Mouse (Mus musculus) kidney, adult 2 months (tissue): Measurements from ENCODE around the gene Tank. TPM values are rescaled to one million over a fixed set of nuclear protein-coding genes. Genes with fewer than 3 reads are reported as not detected.
A peak's percentile ranks its signal among the peaks of the same experiment; 100 is the strongest.

Source experiments
- DNase-seq: peaks from one replicate; pipeline ENCODE4 v3.0.0; 2021
- H3K27ac ChIP-seq: fragments of 200-500 bp; 2 replicates; pipeline ENCODE4 v1.5.1; 2012; ENCODE audit warnings: low read depth, low read length, control low read depth, inconsistent platforms; ENCODE audit not compliant: insufficient read depth
- H3K27me3 ChIP-seq: fragments of 200-500 bp; replicated peaks from 2 replicates; pipeline ENCODE4 v1.6.1; 2012; ENCODE audit warnings: mild to moderate bottlenecking, moderate library complexity, low read length, inconsistent platforms; ENCODE audit not compliant: control insufficient read depth, insufficient read depth
- H3K36me3 ChIP-seq: fragments of 200-500 bp; 2 replicates; pipeline ENCODE4 v1.6.1; 2012; ENCODE audit warnings: mild to moderate bottlenecking, moderate library complexity, low read length, inconsistent platforms; ENCODE audit not compliant: control insufficient read depth, insufficient read depth
- H3K4me1 ChIP-seq: fragments of 200-500 bp; 2 replicates; pipeline ENCODE4 v1.6.1; 2011; ENCODE audit warnings: low read length; ENCODE audit not compliant: control insufficient read depth, insufficient read depth
- H3K4me3 ChIP-seq: fragments of 200-500 bp; 2 replicates; pipeline ENCODE4 v1.5.1; 2011; ENCODE audit warnings: mild to moderate bottlenecking, low read depth, low read length, control low read depth; ENCODE audit not compliant: insufficient read depth
- CTCF ChIP-seq: fragments of 200-500 bp; conservative IDR thresholded peaks from 2 replicates; pipeline ENCODE4 v1.5.1; 2011; ENCODE audit warnings: low read depth, mild to moderate bottlenecking, control low read depth, low read length, moderate library complexity, mixed read lengths; ENCODE audit not compliant: insufficient read depth, insufficient read length
- POLR2A ChIP-seq: fragments of 200-500 bp; IDR thresholded peaks from one replicate; pipeline ENCODE4 v1.6.1; 2011; ENCODE audit warnings: low read depth, low read length, control low read depth
- WGBS: fragments of 180-500 bp; shearing (Covaris S2); methylation state at CpG from one replicate; pipeline ENCODE4 v1.1.7; 2018; 5-methylcytosine and 5-hydroxymethylcytosine counted together
- polyA plus RNA-seq: library from polyadenylated mRNA; depleted of rRNA; stranded (reverse); fragments of >200 nt; gene quantifications from 2 replicates; pipeline ENCODE4 v1.2.3, GENCODE M21; 2012

Gene Tank
- polyA plus RNA-seq, 1 experiment, result 6.4 TPM

DNA sequence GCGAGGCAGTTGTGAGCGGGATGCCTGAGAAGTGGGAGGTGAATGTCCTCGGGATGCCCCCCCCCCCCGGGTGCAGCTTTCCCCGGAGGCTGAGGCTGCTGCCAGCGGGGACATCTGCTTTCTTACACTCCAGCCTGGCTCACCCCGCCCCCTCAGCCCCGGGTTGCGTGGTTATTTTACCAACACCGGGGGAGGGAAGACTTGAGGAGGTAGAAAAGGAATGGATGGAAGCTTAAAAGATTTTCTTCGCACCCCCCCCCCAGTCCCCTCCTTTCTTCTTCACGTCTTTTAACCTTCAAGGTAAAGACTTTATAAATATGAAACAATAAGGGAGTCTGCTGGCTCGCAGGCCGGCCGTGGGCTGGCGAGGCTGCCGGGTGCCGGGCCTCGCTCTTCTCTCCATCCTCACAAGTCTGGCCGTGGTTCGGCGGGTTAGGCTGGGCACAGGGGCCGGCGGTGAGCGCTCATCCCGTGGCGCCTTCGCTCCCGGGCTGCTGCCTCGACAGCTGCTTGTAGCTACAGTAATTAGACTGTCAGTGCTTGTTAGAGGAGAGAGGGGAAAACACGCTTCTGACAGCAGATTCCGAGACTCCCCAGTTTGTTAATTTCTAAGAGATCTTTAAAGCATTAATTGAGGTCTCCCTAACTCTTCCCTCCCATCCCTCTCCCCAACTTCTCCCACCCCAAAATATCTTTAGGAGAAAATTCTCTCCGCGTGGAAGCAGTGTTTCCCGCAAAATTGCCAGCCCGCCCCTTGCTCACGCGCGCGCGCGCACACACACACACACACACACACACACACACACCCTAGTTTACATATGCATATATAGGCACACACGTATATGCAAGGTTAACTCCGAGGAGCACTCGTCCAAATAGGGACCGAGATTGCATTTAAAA, 77.2 kb downstream of the Tank start:
- DNase-seq, result peak; percentile 7
- WGBS, result 3% methylated on average over 46 of the region's 46 CpGs

DNA sequence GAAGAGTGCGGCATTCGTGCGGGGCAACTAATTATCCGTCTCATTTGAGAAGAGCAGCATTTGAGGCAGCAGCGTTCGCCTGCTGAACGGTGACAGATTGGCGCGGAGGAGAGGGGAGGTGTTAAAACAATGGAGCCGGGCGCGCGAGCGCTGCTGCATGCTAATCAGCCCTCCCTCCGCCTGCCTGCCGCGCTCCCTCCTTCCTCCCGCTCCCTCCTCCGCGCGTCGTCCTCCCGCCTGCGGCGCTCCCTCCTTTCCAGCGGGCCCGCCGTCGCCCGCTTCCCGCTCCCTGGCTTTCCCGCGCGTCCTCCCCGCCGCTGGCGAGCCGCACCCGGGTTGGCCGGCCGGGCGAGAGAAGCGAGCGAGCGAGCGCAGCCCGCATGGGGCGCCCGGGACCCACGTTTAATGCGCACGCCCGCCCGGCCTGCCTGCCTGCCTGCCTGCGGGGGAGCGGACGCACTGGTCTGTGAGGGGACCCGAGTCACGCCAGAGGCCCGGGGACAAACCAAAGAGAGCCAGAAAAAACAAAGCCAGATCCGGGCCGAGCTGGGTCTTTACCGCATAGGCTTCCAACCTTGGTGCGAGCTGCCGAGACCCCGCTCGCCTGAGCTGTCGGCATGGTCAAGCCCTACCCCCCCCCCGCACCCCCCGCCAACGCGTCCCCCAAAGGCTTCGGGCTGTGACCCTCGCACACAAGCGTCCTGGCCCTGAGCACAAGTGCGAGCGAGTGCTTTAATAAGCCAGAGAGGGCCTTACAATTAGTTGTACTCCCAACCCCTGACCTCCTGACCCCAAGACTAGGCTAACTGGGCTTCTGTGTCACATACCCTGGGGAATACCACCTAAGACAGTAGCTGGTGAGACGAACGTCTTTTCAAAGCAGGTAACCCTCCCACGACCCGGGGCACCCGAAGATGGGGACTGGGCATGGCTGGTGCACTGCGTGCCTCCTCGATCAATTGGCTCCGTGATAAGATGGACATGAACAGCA, 78.3 kb downstream of the Tank start:
- peak; percentile 39 for DNase-seq
- WGBS, result 5% methylated on average over 85 of the region's 85 CpGs
- Histone ChIP-seq H3K27ac (no peak overlapping the region), H3K4me3 (peak overlapping the region; percentile 35), H3K36me3 (no peaks in the 10 kb centered on the region), H3K27me3 (peaks cover 2% of the 10 kb centered on the region; the same call in 1 of the 2 replicates), H3K4me1 (no peaks in the 10 kb centered on the region)
- TF ChIP-seq POLR2A, result no peak
- no peak for TF ChIP-seq CTCF

More for the DNA sequence above, 77.2 kb downstream of the Tank start:
- no peaks in the 10 kb centered on the region for H3K4me1 ChIP-seq
- no peak overlapping the region for H3K27ac ChIP-seq
- peak overlapping the region; percentile 34 for H3K4me3 ChIP-seq
- no peak for TF ChIP-seq POLR2A
- peaks cover 2% of the 10 kb centered on the region; the same call in 1 of the 2 replicates for H3K27me3 ChIP-seq
- H3K36me3 ChIP-seq, result no peaks in the 10 kb centered on the region

DNA sequence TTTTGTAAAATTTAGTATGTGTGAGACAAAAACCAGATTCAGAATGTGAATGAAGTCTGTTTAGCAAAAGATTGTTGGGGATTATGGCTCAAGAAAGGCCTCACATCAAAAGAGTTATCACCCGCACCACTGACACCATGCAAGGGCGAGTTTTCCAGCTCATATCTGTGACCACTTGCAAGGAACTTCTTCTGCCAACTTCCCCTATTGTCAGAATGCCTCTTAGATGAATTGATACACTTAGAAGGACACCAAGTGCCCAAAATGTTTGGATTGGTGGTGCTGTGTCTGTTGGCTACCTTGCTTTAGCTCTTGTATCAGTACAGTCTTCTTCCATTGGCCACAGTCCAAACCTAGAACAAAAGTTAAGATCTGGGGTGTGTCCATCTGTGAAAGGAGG, 80.9 kb downstream of the Tank start:
- H3K4me1 ChIP-seq, result no peaks in the 10 kb centered on the region
- no peak for TF ChIP-seq POLR2A
- TF ChIP-seq CTCF, result no peak
- 96% methylated on average over 2 of the region's 2 CpGs for WGBS

DNA sequence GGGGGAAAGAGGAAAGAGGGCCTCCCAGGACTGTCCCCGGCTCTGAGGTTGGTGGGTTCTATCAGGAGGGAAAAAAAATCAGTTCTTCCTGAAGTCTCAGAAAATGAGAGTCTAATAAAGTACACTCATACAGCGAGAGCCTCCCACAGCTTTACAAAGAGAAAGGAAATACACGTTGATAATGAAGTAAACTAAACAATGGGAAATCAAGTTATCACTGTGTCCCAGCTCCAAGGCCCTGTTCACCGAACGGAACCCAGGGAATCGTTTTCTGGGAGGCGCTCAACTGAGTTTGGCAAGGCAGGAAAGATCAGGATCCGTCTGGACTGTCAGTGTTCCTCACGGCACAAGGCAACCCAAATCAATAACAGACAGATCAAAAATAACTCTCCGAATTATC, 84.4 kb downstream of the Tank start:
- H3K27me3 ChIP-seq, result no peaks in the 10 kb centered on the region; the same call in 1 of the 2 replicates
- no peak overlapping the region for H3K4me3 ChIP-seq
- DNase-seq, result no peak
- no peak for TF ChIP-seq POLR2A
- TF ChIP-seq CTCF, result no peak
- WGBS, result 73% methylated on average over 10 of the region's 10 CpGs
- H3K27ac ChIP-seq, result no peak overlapping the region
- H3K4me1 ChIP-seq, result no peaks in the 10 kb centered on the region
- no peaks in the 10 kb centered on the region for H3K36me3 ChIP-seq

More for the DNA sequence above, 80.9 kb downstream of the Tank start:
- DNase-seq, result no peak
- H3K36me3 ChIP-seq, result no peaks in the 10 kb centered on the region
- H3K27me3 ChIP-seq, result peaks cover 2% of the 10 kb centered on the region; the same call in 1 of the 2 replicates
- H3K4me3 ChIP-seq, result no peak overlapping the region
- H3K27ac ChIP-seq, result no peak overlapping the region

DNA sequence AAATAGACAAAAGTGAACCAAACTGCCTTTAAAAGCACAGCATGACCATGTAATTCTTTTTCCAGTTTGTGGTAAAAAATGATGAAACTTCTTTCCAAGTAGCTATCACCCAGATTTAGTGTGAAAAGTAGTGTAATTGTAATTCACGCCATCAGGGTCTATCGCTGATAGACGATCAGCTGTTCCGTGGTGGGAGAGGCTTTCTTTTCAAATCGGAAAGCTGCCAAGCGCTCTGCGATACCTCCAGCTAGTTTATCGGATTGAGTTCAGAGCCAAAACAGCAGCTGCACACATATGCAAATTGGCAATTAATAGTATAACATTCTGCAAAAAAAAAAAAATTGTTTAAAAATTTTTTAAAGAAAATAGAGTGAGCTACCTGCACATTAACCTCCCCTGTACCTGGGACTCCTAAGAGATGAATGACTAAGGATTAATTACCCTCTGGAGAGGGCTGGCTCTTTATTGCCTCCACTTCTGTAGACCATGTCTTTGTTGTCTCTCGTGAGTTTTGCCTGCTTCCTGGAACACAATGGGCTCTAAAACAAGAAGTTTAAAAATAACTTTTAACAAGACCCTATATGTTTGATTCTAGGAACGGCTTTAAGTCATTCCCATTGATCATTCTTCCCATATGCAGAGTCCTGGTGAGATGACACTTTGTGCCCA, 85.3 kb downstream of the Tank start:
- Histone ChIP-seq H3K36me3 (no peaks in the 10 kb centered on the region), H3K4me3 (no peak overlapping the region), H3K27me3 (no peaks in the 10 kb centered on the region; the same call in 1 of the 2 replicates), H3K27ac (no peak overlapping the region), H3K4me1 (no peaks in the 10 kb centered on the region)
- no peak for TF ChIP-seq POLR2A
- no peak for DNase-seq
- WGBS, result 63% methylated on average over 10 of the region's 10 CpGs

DNA sequence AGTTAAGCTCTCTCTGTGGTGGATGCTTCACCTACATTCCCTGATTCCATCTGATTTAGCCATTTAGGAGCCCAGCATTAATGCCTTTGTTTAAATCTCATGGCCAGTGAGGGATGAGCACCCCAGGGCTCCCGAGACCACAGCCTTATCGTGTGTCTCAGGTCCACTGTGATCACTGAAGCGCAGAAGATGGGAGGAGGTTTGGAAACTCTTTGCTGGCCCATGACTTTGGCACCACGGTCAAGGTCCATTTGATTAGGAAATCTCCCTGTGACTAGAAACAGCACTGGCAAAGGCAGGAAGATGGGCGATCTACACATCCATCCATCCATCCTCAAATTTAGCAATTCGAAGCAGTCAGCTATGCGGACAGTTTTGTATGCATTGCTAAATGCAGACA, 89.0 kb downstream of the Tank start:
- WGBS, result 43% methylated on average over 7 of the region's 7 CpGs

More for the DNA sequence above, 89.0 kb downstream of the Tank start:
- Histone ChIP-seq H3K27ac (no peak overlapping the region), H3K36me3 (no peaks in the 10 kb centered on the region), H3K4me3 (no peak overlapping the region), H3K27me3 (no peaks in the 10 kb centered on the region; the same call in 1 of the 2 replicates), H3K4me1 (no peaks in the 10 kb centered on the region)
- TF ChIP-seq POLR2A, result no peak
- no peak for DNase-seq
